Mouse (Mus musculus) E14TG2a.4 (cell line): ENCODE results near the gene Pqlc2.

Source experiments
- CTCF ChIP-seq: conservative IDR thresholded peaks from 2 replicates; pipeline ENCODE4 v1.5.1; 2014; ENCODE audit warnings: low read length
- NANOG ChIP-seq: IDR thresholded peaks from 2 replicates; pipeline ENCODE4 v1.6.1; 2014; ENCODE audit warnings: borderline replicate concordance, low read length, mixed read lengths
- POU5F1 ChIP-seq: IDR thresholded peaks from 2 replicates; pipeline ENCODE4 v1.6.1; 2014; ENCODE audit warnings: low read length, borderline replicate concordance

GRCm38 (mm10) chr4:139274573-139274972 lies 35.9 kb downstream of the Pqlc2 start:
- TF ChIP-seq CTCF (no peak), NANOG (no peak), POU5F1 (no peak)
